Mouse (Mus musculus): ENCODE data around the gene Xpo1.
"Not testable (repeated sequence)": the region's sequence is repeated elsewhere in the genome, so short reads cannot be mapped to it uniquely, and the experiment has no call there.

Gene Xpo1

DNA sequence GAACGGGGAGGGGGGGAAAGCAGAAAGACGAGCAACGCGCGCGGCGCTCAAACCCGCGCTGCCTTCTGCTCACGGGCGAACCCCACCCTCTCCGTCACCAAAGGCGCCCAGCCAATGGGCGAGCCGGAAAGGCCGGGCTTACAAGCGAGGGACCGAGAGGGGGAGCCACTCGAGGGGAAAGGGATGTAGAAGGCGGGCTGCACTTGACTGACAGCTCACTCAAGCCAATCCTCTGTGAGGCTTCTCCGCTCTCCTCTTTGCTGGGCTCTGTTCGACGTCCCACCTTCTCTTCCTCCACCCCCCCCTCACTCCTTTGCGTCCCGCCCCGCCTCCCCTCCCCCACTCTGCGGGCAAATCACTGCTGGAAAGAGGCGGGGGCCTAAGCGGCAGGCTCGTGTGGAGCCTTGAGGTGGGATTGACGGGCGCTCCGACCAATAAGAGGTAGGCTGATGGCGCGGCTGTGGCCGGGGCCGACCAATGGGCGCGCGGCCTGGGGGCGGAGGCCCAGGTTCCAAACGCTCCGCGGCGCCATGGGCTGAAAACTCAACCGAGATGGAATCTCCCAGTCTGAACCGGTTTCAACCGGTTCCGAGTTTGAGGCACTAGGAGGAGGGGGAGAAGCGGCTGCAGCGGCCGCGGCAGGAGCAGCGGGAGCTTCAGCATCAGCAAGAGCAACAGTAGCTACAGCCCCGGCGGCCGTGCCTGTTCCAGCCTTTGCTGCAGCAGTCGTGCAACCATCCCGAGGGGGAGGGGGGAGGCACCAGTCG is at the start of gene Xpo1:
Gene Xpo1, plus strand, starts transcription at position 615 of the 767 bp plus-strand sequence.
- DNase-seq (ENCODE audit: low spot score): peak; percentile 100

DNA sequence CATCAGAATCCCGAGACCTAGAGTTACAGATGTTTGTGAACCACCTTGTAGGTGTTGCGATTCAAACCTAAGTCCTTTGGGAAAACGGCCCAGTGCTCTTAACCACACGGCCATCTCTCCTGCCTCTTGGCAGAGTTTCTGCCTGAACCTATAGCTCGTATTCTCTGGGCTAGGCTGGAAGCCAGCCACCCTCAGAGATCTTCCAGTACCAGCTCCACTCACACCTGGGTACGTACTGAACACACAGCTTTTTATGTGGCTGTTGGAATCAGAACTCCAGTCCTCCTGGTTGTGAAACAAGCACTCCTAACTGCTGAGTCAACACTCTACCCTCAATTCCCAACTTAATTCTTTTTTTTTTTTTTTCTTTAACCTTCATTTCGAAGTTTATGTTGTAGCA is 46.1 kb upstream of the Xpo1 start:
- no peak for DNase-seq (ENCODE audit: low spot score)

DNA sequence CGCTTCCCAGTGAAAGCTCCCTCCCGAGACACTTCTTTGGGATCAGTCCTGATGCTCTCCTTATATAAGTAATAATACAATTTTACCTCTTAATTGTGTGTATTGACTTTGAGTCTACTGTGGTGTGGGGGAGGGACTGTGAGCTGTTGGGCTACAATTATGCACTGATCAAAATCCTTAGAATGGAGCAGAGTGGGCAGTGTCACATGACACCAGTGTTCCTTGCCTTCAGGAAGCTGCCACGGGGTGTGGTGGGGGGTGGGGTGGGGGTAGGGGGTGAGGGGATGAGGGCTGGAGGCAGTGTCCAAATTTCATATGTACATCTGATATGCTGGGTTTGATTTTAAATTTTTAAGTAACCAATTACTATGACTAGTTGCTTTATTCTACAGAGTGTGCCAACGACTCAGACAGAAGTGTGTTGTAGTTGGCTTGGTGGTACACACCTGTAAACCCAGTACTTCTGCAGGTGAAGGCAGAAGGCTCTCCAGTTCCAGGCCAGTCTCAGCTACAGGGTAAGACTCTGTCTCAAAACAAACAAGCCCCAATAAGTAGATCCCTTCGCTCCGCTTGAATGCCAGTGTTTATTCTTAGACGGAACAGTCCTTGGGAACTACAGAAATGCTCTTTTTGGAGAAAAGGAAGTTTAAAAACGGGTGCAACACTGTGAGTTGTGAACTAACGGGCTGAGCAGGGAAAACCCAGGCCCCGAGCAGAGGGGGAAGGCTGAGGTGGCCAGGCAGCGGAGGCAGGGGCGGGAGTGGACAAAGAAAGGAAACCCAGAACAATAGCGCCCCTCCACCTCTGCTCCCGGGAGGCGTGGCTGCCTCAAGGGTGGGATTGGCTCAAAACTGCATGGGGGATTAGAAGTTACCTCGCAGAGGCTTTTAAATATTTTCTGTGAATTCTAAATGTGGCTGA is 45.0 kb upstream of the Xpo1 start:
- DNase-seq (ENCODE audit: low spot score): no peak

DNA sequence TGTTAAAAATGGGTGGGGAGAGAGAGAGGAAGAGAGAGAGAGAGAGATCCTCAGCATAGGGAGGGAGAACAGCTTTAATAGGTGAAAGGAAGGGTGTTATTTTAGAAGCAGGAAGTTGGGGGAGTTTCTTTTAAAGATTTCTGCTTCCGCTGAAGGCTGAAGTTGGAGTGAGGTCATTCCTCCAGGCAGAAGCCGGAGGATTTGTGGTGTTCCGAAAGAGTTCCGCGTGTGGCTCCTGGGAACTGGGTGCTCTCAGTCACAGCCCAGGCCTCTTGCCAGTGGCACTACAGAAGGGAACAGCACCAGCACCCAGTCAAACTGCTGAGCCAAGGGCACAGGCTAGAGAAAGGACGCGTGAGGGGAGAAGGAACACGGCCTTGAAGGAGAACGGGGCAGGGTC is 38.4 kb upstream of the Xpo1 start:
- DNase-seq (ENCODE audit: low spot score): no peak

DNA sequence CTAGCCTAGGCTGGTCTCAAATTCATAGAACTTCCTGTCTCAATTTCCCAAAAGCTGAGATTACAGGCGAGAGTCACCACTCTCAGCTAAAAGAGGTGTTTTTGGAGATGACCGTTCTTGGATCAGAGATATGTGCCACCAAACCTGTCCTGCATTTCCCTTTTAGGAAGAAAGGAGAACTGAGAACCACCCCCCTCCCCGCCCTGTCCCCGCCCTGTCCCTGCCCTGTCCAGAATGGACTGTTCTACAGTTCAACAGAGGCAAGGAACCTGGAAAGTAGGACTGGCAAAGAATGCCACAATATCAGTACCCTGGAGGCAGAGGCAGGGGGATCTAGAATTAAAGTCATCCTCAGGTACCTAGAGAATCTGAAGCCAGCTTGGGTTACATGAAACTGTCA is 19.8 kb upstream of the Xpo1 start:
- no peak for DNase-seq (ENCODE audit: low spot score)

DNA sequence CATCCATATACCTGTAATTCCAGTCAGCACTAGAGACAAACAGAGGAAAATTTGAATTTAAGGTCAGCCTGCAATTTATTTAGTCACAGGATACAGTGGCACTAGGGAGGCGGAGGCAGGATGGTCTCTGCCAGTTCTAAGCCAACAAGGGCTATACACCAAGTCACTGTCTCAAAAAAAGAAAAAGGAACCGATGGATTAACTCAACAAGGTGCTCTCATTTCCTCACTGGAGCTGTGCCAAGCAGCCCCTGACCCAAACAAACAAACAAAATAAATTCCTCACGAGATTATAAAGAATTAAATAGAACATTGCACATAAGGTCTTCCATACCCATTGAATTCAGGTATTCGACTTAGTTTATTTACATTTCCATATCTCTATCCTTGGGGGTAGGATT is 1.9 kb upstream of the Xpo1 start:
- no peak for DNase-seq (ENCODE audit: low spot score)

DNA sequence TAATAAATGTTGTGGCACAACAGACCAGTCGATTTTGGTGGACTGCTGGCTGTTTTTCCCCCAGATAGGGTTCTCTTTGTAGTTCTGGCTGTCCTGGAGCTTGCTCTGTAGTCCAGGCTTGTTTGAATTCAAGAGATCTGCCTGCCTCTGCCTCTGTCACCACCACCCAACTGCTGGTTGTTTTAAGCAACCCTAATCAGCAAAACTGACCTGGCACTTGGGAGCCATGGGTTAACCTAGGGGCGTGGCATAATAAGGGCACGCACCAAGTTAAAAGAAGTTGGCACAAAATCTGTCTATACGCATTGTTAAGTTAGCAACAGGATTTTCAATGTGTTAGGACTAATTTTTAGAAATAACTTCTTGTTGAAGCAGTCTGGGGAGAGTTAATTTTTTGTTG is 1.3 kb upstream of the Xpo1 start:
- no peak for DNase-seq (ENCODE audit: low spot score)

DNA sequence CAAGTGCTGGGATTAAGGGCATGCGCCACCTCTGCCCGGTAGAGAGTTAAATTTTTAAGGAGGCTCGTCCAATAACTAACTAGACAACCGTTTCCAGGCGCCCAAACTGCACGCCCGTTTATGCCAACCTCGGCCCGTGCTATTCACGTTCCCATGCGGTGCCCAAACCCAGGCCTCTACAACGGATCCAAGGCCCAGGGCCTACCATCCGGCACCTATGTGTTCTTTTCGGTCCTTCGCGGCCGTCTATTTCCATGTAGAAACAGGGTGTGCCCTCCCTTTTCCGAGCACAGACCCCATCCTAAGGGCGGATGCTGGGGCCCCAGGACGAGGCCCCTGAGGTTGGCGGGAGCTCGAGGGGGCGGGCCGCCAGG is 801 bp upstream of the Xpo1 start:
- no peak for DNase-seq (ENCODE audit: low spot score)

DNA sequence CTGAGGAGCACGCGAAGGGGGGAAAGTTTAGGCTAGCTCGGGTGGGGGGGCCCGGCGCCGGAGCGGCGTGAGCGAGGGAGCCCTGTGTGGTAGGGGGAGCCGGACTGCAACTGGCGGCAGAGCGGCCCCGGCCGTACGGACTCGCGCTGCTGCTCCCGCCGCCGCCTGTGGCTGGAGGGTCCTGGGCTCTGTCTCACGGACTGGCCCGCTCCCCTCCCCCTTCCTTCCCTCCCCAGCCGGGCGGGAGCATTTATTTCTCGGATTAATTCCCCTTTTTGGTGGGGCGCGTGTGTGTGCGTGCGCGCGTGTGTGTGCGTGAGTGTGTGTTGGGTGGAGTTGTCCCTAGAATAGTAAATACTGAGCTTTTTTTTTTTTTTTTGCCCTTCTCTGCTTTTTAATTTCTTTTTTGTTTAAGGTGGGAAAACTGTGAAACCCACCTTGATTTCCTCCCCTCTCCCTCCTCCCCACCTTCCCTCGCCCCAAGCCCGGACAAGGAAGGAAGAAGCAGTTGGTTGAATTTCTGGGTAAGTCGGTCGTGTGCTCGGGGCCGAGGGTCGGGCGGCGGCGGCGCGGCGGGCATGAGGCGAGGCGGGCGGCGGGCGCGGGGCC is 457 bp downstream of the Xpo1 start:
- DNase-seq (ENCODE audit: low spot score): no peak

DNA sequence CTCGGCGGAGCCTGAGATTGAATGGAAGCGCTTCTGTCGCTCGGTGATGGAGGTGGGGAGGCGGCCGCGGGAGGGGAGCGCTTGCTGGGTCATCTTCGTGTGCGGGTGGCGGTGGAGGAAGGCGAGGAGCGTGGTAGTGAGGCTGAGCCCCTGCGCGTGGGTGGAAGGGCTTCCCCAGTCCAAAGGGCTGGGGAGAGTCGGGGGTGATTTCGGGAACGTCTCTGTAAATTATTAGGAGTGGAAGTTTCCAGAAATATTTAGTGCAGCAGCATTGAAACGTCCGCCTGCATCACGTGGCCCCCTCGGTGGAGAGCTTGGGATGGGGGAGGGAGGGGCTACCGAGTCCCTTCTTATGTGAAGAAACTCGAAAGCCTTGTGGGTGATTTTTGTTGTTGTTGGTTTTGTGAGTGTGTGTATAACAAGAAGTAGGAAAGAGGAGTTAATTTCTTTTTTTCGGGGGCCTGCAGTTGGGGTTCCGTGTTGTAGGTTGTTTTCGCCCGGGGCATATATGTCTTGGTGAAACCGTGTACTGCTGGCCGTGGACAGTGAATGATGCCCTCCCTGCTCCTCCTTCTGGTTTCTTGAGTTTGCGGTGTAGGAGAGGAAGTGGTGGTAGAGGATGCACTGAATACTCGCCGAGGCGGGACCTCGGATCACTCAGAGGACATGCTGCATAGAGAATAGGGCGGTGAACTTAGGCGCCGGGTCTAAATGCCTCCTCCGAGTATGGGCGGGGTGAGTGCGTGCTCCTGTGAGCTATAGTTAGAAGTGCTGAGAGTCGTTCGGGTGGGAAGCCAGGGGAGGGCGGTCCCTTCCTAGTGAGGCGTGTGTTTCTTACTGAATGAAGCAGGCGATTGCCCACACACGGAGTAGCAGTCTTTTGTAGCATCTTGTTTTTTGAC is 1.2 kb downstream of the Xpo1 start:
- DNase-seq (ENCODE audit: low spot score): peak; percentile 12

DNA sequence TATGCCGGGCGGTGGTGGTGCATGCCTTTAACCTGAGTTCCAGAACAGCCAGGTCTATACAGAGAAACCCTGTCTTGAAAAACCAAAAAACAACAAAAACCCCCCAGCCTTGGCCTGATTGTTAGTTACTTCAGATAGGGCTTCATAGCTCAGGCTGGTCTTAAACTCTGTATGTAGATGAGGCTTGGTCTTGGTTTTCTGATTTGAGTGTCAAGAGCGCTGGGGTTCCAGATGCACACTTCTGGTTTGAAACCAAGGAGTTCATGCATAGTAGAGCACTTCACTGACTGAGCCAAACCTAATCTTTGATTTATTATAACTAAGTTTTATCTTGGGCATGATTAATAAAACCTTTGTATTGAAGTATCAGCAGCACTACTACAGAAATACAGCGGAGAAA is 3.2 kb downstream of the Xpo1 start:
- DNase-seq (ENCODE audit: low spot score): no peak

DNA sequence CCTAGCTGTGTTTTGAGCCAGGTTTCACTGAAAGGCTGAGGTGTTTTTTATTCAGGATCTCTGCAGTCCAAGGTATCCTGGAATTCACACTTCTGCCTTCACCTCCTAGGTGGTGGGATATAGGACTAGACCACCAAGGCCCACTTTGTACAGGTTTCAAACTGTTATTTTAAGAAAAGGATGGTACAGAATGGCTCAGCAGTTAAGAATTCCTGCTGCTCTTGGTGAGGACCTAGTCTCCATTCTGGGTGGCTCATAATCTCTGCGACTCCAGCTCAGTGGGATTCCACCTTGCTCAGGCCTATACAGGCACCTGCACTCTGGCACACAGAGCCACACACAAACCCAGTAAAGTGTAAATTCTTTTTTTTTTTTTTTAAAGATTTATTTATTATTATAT is 3.6 kb downstream of the Xpo1 start:
- no peak for DNase-seq (ENCODE audit: low spot score)

DNA sequence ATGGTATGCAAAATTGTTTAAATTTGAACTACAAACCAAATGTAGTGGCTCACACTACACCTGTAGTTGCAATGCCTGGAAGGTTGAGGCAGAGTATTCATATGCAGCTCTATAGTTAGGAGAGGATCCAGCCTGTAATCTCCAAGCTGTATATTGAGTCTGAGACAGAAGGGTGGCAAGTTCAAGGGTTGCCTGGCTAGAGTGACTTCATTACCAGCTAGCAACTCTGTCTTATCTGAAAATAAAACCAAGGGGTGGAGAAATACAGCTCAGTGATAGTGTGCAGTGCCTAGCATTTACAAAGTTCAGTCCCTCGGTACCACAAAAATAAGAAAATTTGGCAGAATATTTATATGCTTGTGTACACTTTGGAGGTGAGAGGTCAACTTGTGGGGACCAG is 4.3 kb downstream of the Xpo1 start:
- no peak for DNase-seq (ENCODE audit: low spot score)

DNA sequence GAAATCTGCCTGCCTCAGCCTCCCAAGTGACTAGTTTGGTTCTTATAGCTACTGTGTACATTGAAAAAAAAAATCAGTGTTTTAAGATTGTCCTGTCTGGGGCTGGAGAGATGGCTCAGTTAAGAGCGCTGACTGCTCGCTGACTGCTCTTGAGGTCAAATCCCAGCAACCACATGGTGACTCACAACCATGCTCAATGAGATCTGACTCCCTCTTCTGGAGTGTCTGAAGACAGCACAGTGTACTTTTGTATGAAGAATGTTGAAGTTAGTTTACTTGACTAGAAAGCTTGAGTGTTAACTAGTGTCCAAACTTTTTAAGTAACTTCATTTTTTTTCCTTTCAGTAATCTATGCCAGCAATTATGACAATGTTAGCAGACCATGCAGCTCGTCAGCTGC is 5.6 kb downstream of the Xpo1 start:
- DNase-seq (ENCODE audit: low spot score): no peak

DNA sequence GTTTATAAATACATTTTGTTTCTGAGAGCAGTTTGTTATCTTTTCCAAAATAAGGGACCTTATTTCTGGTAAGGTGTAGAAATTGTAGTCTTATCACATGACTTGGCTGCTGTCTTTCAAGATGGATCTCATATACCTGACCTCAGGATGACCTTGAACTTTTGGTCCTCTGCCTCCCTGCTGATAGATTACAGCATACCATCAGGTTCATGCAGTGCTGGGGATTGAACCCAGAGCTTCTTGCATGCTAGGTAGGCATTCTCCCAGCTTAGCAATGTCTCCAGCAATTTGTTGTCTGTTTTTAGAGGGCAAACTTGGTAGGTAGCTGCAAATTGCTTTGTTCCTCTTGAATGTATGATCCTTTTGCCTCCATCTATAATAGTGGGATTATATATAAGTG is 9.1 kb downstream of the Xpo1 start:
- DNase-seq (ENCODE audit: low spot score): no peak

DNA sequence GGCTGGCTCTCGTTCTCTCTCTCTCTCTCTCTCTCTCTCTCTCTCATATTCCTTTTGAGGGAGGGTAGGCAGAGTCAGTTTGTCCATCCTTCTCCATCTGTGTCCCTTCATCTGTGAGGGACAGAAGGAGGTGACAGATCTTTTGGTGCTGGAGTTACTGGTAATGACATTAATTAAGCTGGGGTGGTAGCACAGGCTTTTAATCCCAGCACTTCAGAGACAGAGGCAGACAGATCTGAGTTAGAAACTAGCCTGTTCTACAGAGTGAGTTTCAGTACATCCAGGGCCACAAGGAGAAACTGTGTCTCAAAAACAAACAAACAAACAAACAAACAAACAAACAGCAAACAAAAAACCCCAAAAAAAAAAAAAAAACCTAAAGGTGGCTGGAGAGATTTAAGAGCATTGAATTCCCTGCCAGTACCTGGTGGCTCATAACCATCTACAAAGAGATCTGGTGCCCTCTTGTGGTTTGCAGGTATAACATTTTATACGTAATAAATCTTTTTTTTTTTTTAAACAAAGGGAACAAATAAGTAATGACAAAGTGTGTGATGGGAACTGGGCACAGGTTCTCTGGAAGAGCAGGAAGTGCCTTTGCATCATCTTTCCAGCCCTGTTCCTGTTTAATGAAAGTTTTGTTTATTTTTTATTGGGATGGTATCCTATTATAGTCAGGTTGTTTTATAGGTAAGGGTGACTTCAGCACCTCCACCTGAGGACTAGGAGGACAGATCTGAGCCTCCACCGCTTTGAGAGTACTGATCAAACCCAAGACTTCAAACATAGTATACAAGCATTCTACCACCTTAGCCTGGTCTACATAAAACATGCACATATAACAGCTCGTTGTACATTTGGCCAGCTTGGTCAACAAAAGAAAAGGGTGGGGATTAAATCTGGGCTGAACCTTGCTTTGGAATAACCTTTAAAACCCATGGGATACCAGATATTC is 16.2 kb downstream of the Xpo1 start:
- DNase-seq (ENCODE audit: low spot score): no peak

DNA sequence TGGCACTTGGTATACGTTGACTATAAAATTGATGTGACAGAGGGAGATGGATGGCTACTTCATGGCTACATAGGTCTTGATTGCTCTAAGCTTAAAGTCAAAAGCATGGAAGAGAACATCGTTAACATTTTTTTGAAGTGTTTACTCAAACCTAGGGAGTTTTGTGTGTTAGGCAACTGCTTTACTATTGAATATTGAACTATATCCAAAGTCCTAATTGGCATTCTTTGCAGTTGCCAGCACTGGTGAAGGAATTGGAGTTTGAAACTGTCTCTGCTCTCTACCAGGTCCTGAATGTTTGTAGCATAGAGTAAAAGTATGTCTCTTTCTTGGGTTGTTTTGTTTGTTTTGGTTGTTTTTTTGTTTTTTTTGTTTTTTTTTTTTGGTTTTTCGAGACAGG is 19.9 kb downstream of the Xpo1 start:
- no peak for DNase-seq (ENCODE audit: low spot score)

DNA sequence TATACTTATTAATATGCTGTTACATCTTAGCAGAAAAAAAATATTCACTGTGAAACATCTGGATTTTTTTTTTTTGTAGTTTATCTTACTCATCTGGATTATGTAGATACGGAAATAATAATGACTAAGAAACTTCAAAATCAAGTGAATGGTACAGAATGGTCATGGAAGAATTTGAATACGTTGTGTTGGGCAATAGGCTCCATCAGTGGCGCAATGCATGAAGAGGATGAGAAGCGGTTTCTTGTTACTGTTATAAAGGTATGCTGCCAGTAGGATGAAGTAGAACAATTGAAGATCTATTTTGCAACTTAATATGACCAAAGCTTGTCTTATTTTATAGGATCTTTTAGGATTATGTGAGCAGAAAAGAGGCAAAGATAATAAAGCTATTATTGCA is 28.6 kb downstream of the Xpo1 start:
- no peak for DNase-seq (ENCODE audit: low spot score)

DNA sequence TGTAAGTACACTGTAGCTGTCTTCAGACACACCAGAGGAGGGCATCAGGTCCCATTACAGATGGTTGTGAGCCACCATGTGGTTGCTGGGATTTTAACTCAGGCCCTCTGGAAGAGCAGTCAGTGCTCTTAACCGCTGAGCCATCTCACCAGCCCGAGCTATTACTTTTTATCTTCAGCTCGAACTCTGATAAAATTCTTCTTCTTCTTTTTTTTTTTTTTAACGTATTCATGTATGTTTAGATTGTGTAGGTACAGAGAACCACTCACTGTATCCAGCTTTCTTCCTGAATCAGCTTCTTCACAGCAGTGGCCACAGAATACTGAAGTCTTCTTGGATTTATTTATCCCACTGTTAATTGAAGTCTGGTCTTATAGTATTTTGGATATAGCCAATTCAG is 33.0 kb downstream of the Xpo1 start:
- DNase-seq (ENCODE audit: low spot score): not testable (repeated sequence)

DNA sequence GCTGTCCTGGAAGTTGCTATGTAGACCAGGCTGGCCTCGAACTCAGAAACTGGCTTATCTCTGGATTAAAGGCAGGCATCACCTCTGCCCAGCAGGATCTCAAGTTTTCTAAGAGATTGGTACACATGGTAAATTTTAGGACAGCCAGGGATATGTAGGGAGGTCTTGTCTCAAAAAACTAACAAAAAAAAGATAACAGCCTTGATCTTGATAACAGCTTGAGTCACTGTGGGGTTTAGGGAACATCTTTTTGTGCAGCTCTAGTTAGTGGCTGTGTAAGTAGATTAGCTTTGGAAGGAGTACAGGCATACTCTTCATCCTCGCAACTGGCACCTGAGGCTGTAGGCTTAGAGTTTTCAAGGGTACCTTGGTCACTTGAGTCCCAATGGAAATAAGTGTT is 41.5 kb downstream of the Xpo1 start:
- no peak for DNase-seq (ENCODE audit: low spot score)

DNA sequence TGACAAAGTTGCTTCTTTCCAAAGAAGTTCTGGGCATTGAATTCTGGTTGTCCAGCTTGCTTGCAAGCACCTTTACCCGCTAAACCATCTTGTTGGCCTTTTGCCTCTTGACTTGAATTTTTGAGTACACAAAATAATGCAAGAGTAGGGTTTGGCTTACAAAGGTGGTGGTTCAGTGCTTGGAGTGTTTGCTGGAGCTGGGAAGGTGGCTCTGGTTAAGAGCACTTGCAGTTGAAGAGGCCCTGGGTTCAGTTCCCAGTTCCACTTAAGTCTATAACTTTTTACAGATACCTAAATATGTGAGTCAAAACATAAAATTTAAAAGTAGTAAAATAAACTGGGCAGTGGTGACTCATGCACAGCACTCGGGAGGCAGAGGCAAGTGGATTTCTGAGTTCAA is 42.5 kb downstream of the Xpo1 start:
- DNase-seq (ENCODE audit: low spot score): no peak
